Mouse (Mus musculus) stomach, embryonic 14.5 days (tissue): ENCODE data around the gene Slc25a18. TPM values are rescaled to one million over a fixed set of nuclear protein-coding genes. Genes with fewer than 3 reads are reported as not detected.

ENCODE experiments used
- ATAC-seq: fragments of 200-750 bp; cut with Nextera tagmentation; 2 replicates; pipeline ENCODE4 v1.8.0; 2017; ENCODE audit warnings: low read depth, moderate TSS enrichment; ENCODE audit not compliant: insufficient number of reproducible peaks, insufficient read depth, low FRiP score
- H3K27ac ChIP-seq: fragments of 300-500 bp; sonication (generic); 2 replicates; pipeline ENCODE4 v1.5.1; 2014; ENCODE audit warnings: mild to moderate bottlenecking, low read length, moderate library complexity, mixed read lengths
- H3K27me3 ChIP-seq: fragments of 300-500 bp; sonication (generic); 2 replicates; pipeline ENCODE4 v1.6.1; 2014; ENCODE audit warnings: low read length, control low read depth, mixed read lengths; ENCODE audit not compliant: control insufficient read depth, insufficient read depth
- H3K36me3 ChIP-seq: fragments of 300-500 bp; sonication (generic); 2 replicates; pipeline ENCODE4 v1.6.1; 2014; ENCODE audit warnings: mild to moderate bottlenecking, control low read depth, low read length, moderate library complexity, mixed read lengths; ENCODE audit not compliant: control insufficient read depth, insufficient read depth
- H3K4me1 ChIP-seq: fragments of 300-500 bp; sonication (generic); 2 replicates; pipeline ENCODE4 v1.6.1; 2014; ENCODE audit warnings: low read length, control low read depth, mixed read lengths; ENCODE audit not compliant: control insufficient read depth, insufficient read depth
- H3K4me2 ChIP-seq: fragments of 300-500 bp; sonication (generic); replicated peaks from 2 replicates; pipeline ENCODE4 v1.6.1; 2014; ENCODE audit warnings: low read depth, low read length, control low read depth
- H3K4me3 ChIP-seq: fragments of 300-500 bp; sonication (generic); 2 replicates; pipeline ENCODE4 v1.5.1; 2014; ENCODE audit warnings: low read depth, low read length, control low read depth
- H3K9ac ChIP-seq: fragments of 300-500 bp; sonication (generic); replicated peaks from 2 replicates; pipeline ENCODE4 v1.6.1; 2014; ENCODE audit warnings: low read depth, mild to moderate bottlenecking, control low read depth, low read length, moderate library complexity, mixed read lengths
- H3K9me3 ChIP-seq: fragments of 300-500 bp; sonication (generic); 2 replicates; pipeline ENCODE4 v1.6.1; 2016; ENCODE audit warnings: low read depth, low read length, control low read depth; ENCODE audit not compliant: control insufficient read depth
- WGBS: fragments of 180-500 bp; shearing (Covaris S2); extraction: QIAGEN DNeasy Blood & Tissue Kit; methylation state at CpG from one replicate; pipeline ENCODE4 v1.1.7; 2014; 5-methylcytosine and 5-hydroxymethylcytosine counted together
- polyA plus RNA-seq: library from polyadenylated mRNA; unstranded; fragments of >200 nt; fragmentation: Nextera tagmentation; extraction: Ambion mirVana; gene quantifications from 2 replicates; pipeline ENCODE4 v1.2.1, GENCODE M21; 2014

Gene Slc25a18
- polyA plus RNA-seq, 1 experiment from 2014 or later, result 0.20 TPM

GRCm38 (mm10) chr6:120771366-120771765 is 2.0 kb upstream of the Slc25a18 start:
- Histone ChIP-seq H3K27me3 (no peaks in the 10 kb centered on the region), H3K9ac (no peak overlapping the region), H3K9me3 (no peaks in the 10 kb centered on the region), H3K4me1 (no peaks in the 10 kb centered on the region), H3K4me3 (no peak overlapping the region), H3K4me2 (no peak overlapping the region), H3K27ac (no peak overlapping the region), H3K36me3 (no peaks in the 10 kb centered on the region)
- no peak for ATAC-seq
- WGBS, result 82% methylated on average over 1 of the region's 1 CpGs

- Histone ChIP-seq H3K4me1 (no peaks in the 10 kb centered on the region), H3K27ac (no peak overlapping the region), H3K9ac (no peak overlapping the region), H3K9me3 (no peaks in the 10 kb centered on the region), H3K4me2 (no peak overlapping the region), H3K27me3 (no peaks in the 10 kb centered on the region), H3K36me3 (no peaks in the 10 kb centered on the region), H3K4me3 (no peak overlapping the region)
- ATAC-seq, result no peak
These were observed 1.4 kb upstream of the Slc25a18 start for GRCm38 (mm10) chr6:120772025-120772424.

GRCm38 (mm10) chr6:120773763-120774162 is 385 bp downstream of the Slc25a18 start:
- H3K4me1 ChIP-seq, result no peaks in the 10 kb centered on the region
- no peak overlapping the region for H3K4me3 ChIP-seq
- ATAC-seq, result no peak
- WGBS, result 68% methylated on average over 6 of the region's 6 CpGs
- no peaks in the 10 kb centered on the region for H3K36me3 ChIP-seq
- no peak overlapping the region for H3K9ac ChIP-seq
- H3K9me3 ChIP-seq, result no peaks in the 10 kb centered on the region
- no peaks in the 10 kb centered on the region for H3K27me3 ChIP-seq
- no peak overlapping the region for H3K27ac ChIP-seq
- no peak overlapping the region for H3K4me2 ChIP-seq

- Histone ChIP-seq H3K4me2 (no peak overlapping the region), H3K36me3 (no peaks in the 10 kb centered on the region), H3K9me3 (no peaks in the 10 kb centered on the region), H3K4me1 (no peaks in the 10 kb centered on the region), H3K27ac (no peak overlapping the region), H3K27me3 (no peaks in the 10 kb centered on the region), H3K4me3 (no peak overlapping the region), H3K9ac (no peak overlapping the region)
- WGBS, result 72% methylated on average over 3 of the region's 3 CpGs
- ATAC-seq, result no peak
These were observed 2.9 kb downstream of the Slc25a18 start for GRCm38 (mm10) chr6:120776286-120776685.

- Histone ChIP-seq H3K4me3 (no peak overlapping the region), H3K4me1 (no peaks in the 10 kb centered on the region), H3K4me2 (no peak overlapping the region), H3K27ac (no peak overlapping the region), H3K9ac (no peak overlapping the region), H3K9me3 (no peaks in the 10 kb centered on the region), H3K27me3 (no peaks in the 10 kb centered on the region), H3K36me3 (no peaks in the 10 kb centered on the region)
- no peak for ATAC-seq
- WGBS, result 71% methylated on average over 9 of the region's 9 CpGs
These were observed 4.2 kb downstream of the Slc25a18 start for GRCm38 (mm10) chr6:120777533-120777932.

GRCm38 (mm10) chr6:120778226-120778625 is 4.8 kb downstream of the Slc25a18 start:
- H3K27ac ChIP-seq, result no peak overlapping the region

GRCm38 (mm10) chr6:120782948-120783347 is 9.6 kb downstream of the Slc25a18 start:
- Histone ChIP-seq H3K36me3 (no peaks in the 10 kb centered on the region), H3K4me1 (no peaks in the 10 kb centered on the region), H3K27me3 (no peaks in the 10 kb centered on the region), H3K9me3 (no peaks in the 10 kb centered on the region), H3K27ac (no peak overlapping the region), H3K4me3 (no peak overlapping the region), H3K4me2 (no peak overlapping the region), H3K9ac (no peak overlapping the region)
- WGBS, result 84% methylated on average over 2 of the region's 2 CpGs
- no peak for ATAC-seq

More at GRCm38 (mm10) chr6:120778226-120778625, 4.8 kb downstream of the Slc25a18 start:
- Histone ChIP-seq H3K27me3 (no peaks in the 10 kb centered on the region), H3K4me2 (no peak overlapping the region), H3K36me3 (no peaks in the 10 kb centered on the region), H3K4me3 (no peak overlapping the region), H3K9ac (no peak overlapping the region), H3K9me3 (no peaks in the 10 kb centered on the region), H3K4me1 (no peaks in the 10 kb centered on the region)
- ATAC-seq, result no peak
- WGBS, result 53% methylated on average over 3 of the region's 3 CpGs

GRCm38 (mm10) chr6:120784351-120784750 is 11.0 kb downstream of the Slc25a18 start:
- 55% methylated on average over 7 of the region's 7 CpGs for WGBS
- Histone ChIP-seq H3K4me2 (no peak overlapping the region), H3K9ac (no peak overlapping the region)

GRCm38 (mm10) chr6:120788068-120788607 is 14.8 kb downstream of the Slc25a18 start:
- no peak overlapping the region for H3K4me3 ChIP-seq
- no peak overlapping the region for H3K9ac ChIP-seq
- H3K4me1 ChIP-seq, result no peaks in the 10 kb centered on the region
- no peaks in the 10 kb centered on the region for H3K9me3 ChIP-seq
- no peak overlapping the region for H3K27ac ChIP-seq
- H3K36me3 ChIP-seq, result peaks cover 4% of the 10 kb centered on the region
- no peaks in the 10 kb centered on the region for H3K27me3 ChIP-seq
- 72% methylated on average over 5 of the region's 5 CpGs for WGBS
- ATAC-seq, result no peak
- H3K4me2 ChIP-seq, result no peak overlapping the region

More at GRCm38 (mm10) chr6:120784351-120784750, 11.0 kb downstream of the Slc25a18 start:
- H3K9me3 ChIP-seq, result no peaks in the 10 kb centered on the region
- H3K36me3 ChIP-seq, result no peaks in the 10 kb centered on the region
- H3K27ac ChIP-seq, result no peak overlapping the region
- H3K4me1 ChIP-seq, result no peaks in the 10 kb centered on the region
- no peaks in the 10 kb centered on the region for H3K27me3 ChIP-seq
- ATAC-seq, result no peak
- no peak overlapping the region for H3K4me3 ChIP-seq
